Mouse (Mus musculus) urinary bladder, postnatal 36 days (tissue): ENCODE data around the gene BC016579.
A peak's percentile ranks its signal among the peaks of the same experiment; 100 is the strongest.

ENCODE experiments used
- DNase-seq, 2 experiments: peaks; one replicate each; pipeline ENCODE4 v3.0.0; 2022; ENCODE audit warnings: low spot score in 2 of 2, mixed read lengths in 1 of 2

Gene BC016579

GRCm38 (mm10) chr16:45653934-45654332 lies at the start of gene BC016579:
Gene BC016579 (minus strand): TSS chr16:45654068.
- DNase-seq, result peak; percentile 27 to 40

GRCm38 (mm10) chr16:45699301-45699700 lies 45.4 kb upstream of the BC016579 start:
- no peak for DNase-seq

- DNase-seq, result no peak
Observed at GRCm38 (mm10) chr16:45697996-45698395, 44.1 kb upstream of the BC016579 start.

- DNase-seq, result no peak
Observed at GRCm38 (mm10) chr16:45695445-45696160, 41.7 kb upstream of the BC016579 start.

GRCm38 (mm10) chr16:45693558-45693957 lies 39.7 kb upstream of the BC016579 start, which contains the start of gene Tmprss7:
Gene Tmprss7 (minus strand): TSS chr16:45693658.
- DNase-seq, result no peak

- DNase-seq, result no peak
Observed at GRCm38 (mm10) chr16:45692851-45693250, 39.0 kb upstream of the BC016579 start.

GRCm38 (mm10) chr16:45690178-45690577 lies 36.3 kb upstream of the BC016579 start:
- no peak for DNase-seq

GRCm38 (mm10) chr16:45686833-45687232 lies 33.0 kb upstream of the BC016579 start:
- no peak for DNase-seq

- no peak for DNase-seq
Observed at GRCm38 (mm10) chr16:45685295-45685694, 31.4 kb upstream of the BC016579 start.

- DNase-seq, result peak; percentile 53 to 61
Observed at GRCm38 (mm10) chr16:45684815-45685214, 30.9 kb upstream of the BC016579 start.

GRCm38 (mm10) chr16:45676462-45676861 lies 22.6 kb upstream of the BC016579 start:
- DNase-seq, result no peak

GRCm38 (mm10) chr16:45670005-45670404 lies 16.1 kb upstream of the BC016579 start:
- no peak for DNase-seq

- DNase-seq, result no peak
Observed at GRCm38 (mm10) chr16:45668178-45668577, 14.3 kb upstream of the BC016579 start.

GRCm38 (mm10) chr16:45666136-45666535 lies 12.3 kb upstream of the BC016579 start:
- no peak for DNase-seq

- DNase-seq, result no peak
Observed at GRCm38 (mm10) chr16:45662381-45662780, 8.5 kb upstream of the BC016579 start.

GRCm38 (mm10) chr16:45659596-45659995 lies 5.7 kb upstream of the BC016579 start:
- no peak for DNase-seq

- no peak for DNase-seq
Observed at GRCm38 (mm10) chr16:45658248-45658647, 4.4 kb upstream of the BC016579 start.

GRCm38 (mm10) chr16:45657574-45658159 lies 3.8 kb upstream of the BC016579 start:
- DNase-seq, result no peak

- no peak for DNase-seq
Observed at GRCm38 (mm10) chr16:45654465-45654864, 597 bp upstream of the BC016579 start.

- no peak for DNase-seq
Observed at GRCm38 (mm10) chr16:45653009-45653933, 597 bp downstream of the BC016579 start.

GRCm38 (mm10) chr16:45651497-45651896 lies 2.4 kb downstream of the BC016579 start:
- DNase-seq, result no peak

GRCm38 (mm10) chr16:45644380-45644779 lies 9.5 kb downstream of the BC016579 start:
- no peak for DNase-seq
